ENCODE assay signal across 13 mouse cellular contexts in genomic region chr4:43497405-43497804, GRCm38 (mm10). TPM values are rescaled to one million over a fixed set of nuclear protein-coding genes. Genes with fewer than 3 reads are reported as not detected.
DNase-seq lines count a peak whose midpoint lies in the region; ATAC-seq and TF ChIP-seq lines count a peak whose summit lies in the region.
"Had no signal": no experiment of that assay in that cellular context is flagged by ENCODE, and none has a peak within 500 bp of the region (broad histone marks: within the 10 kb centered on the region; RNA-seq: fewer than 3 reads in every experiment).

No protein-coding gene starts in this region.

- H3K4me2 ChIP-seq in forebrain, embryonic 13.5 days, result peak overlapping the region; percentile 75
- no peak overlapping the region for H3K4me2 ChIP-seq in forebrain, postnatal 0 days (ENCODE audit: low read depth)
- peak overlapping the region; percentile 73 for H3K4me2 ChIP-seq in lung, embryonic 14.5 days
- H3K4me2 ChIP-seq in intestine, embryonic 16.5 days (ENCODE audit: low read depth, low read length), result peak overlapping the region; percentile 84
- H3K4me2 ChIP-seq in liver, embryonic 13.5 days, result peak overlapping the region; percentile 78

- no peak for TF ChIP-seq CTCF in forebrain, postnatal 0 days (IDR thresholded peaks at IDR 0.05; ENCODE audit: low read depth)
- no peak for TF ChIP-seq CTCF in lung, embryonic 14.5 days (IDR thresholded peaks at IDR 0.05; ENCODE audit: low read depth)
- no peak for TF ChIP-seq CTCF in gastrocnemius, adult 2 months (IDR thresholded peaks at IDR 0.05)

- peaks cover 19% of the 10 kb centered on the region; the same call in 1 of the 2 replicates for H3K36me3 ChIP-seq in forebrain, embryonic 13.5 days (ENCODE audit: poor library complexity, severe bottlenecking)
- peaks cover 7% of the 10 kb centered on the region; the same call in 1 of the 2 replicates for H3K36me3 ChIP-seq in forebrain, postnatal 0 days (ENCODE audit: insufficient read depth)
- H3K36me3 ChIP-seq in lung, embryonic 14.5 days (ENCODE audit: insufficient read depth), result peaks cover 18% of the 10 kb centered on the region
- peaks cover 4% of the 10 kb centered on the region; the same call in 1 of the 2 replicates for H3K36me3 ChIP-seq in intestine, embryonic 16.5 days (ENCODE audit: control insufficient read depth, insufficient read depth, low read length)
- H3K36me3 ChIP-seq in liver, embryonic 13.5 days, result peaks cover 30% of the 10 kb centered on the region

- 98% methylated on average over 8 of the region's 8 CpGs for WGBS in forebrain, embryonic 13.5 days
- 92% methylated on average over 8 of the region's 8 CpGs for WGBS in forebrain, postnatal 0 days
- 90% methylated on average over 8 of the region's 8 CpGs for WGBS in lung, embryonic 14.5 days
- 90% methylated on average over 8 of the region's 8 CpGs for WGBS in intestine, embryonic 16.5 days
- 89% methylated on average over 8 of the region's 8 CpGs for WGBS in liver, embryonic 13.5 days (ENCODE audit: insufficient replicate concordance)

- H3K9me3 ChIP-seq in forebrain, embryonic 13.5 days (replicated peaks), result no peaks in the 10 kb centered on the region
- H3K9me3 ChIP-seq in forebrain, postnatal 0 days (ENCODE audit: low read length), result no peaks in the 10 kb centered on the region
- H3K9me3 ChIP-seq in lung, embryonic 14.5 days (ENCODE audit: low read depth, low read length), result no peaks in the 10 kb centered on the region
- H3K9me3 ChIP-seq in intestine, embryonic 16.5 days (ENCODE audit: control insufficient read depth, low read length), result no peaks in the 10 kb centered on the region
- no peaks in the 10 kb centered on the region for H3K9me3 ChIP-seq in liver, embryonic 13.5 days (replicated peaks)

- H3K4me3 ChIP-seq in forebrain, embryonic 13.5 days, result no peak overlapping the region
- H3K4me3 ChIP-seq in forebrain, postnatal 0 days (ENCODE audit: low read depth, low read length), result no peak overlapping the region
- H3K4me3 ChIP-seq in lung, embryonic 14.5 days (ENCODE audit: low read depth, low read length), result 0 out of 2 replicates have a peak overlapping the region, but pooled peaks have one; percentile 70
- 0 out of 2 replicates have a peak overlapping the region, but pooled peaks have one; percentile 73 for H3K4me3 ChIP-seq in intestine, embryonic 16.5 days (ENCODE audit: low read length)
- peak overlapping the region; percentile 80 for H3K4me3 ChIP-seq in liver, embryonic 13.5 days (replicated peaks)
- no peak overlapping the region for H3K4me3 ChIP-seq in gastrocnemius, adult 2 months

- H3K27ac ChIP-seq in forebrain, embryonic 13.5 days, result no peak overlapping the region
- no peak overlapping the region for H3K27ac ChIP-seq in forebrain, postnatal 0 days (ENCODE audit: low read depth, low read length)
- no peak overlapping the region for H3K27ac ChIP-seq in lung, embryonic 14.5 days (ENCODE audit: low read depth)
- H3K27ac ChIP-seq in intestine, embryonic 16.5 days (ENCODE audit: low read length), result 0 out of 2 replicates have a peak overlapping the region, but pooled peaks have one; percentile 31
- H3K27ac ChIP-seq in liver, embryonic 13.5 days, result no peak overlapping the region
- H3K27ac ChIP-seq in gastrocnemius, adult 2 months, result no peak overlapping the region

- ATAC-seq in forebrain, embryonic 13.5 days, result no peak
- no peak for ATAC-seq in forebrain, postnatal 0 days
- no peak for ATAC-seq in lung, embryonic 14.5 days (ENCODE audit: insufficient read depth)
- ATAC-seq in intestine, embryonic 16.5 days, result no peak
- ATAC-seq in liver, embryonic 13.5 days (ENCODE audit: low read depth), result no peak
- no peak for ATAC-seq in frontal cortex, adult (ENCODE audit: low TSS enrichment)

- H3K9ac ChIP-seq in forebrain, embryonic 13.5 days, result no peak overlapping the region
- H3K9ac ChIP-seq in forebrain, postnatal 0 days, result no peak overlapping the region
- no peak overlapping the region for H3K9ac ChIP-seq in lung, embryonic 14.5 days
- peak overlapping the region; percentile 83; the same call in 1 of the 2 replicates for H3K9ac ChIP-seq in intestine, embryonic 16.5 days (ENCODE audit: low read depth, low read length)
- peak overlapping the region; percentile 89 for H3K9ac ChIP-seq in liver, embryonic 13.5 days

- H3K4me1 ChIP-seq in forebrain, embryonic 13.5 days, result peaks cover 43% of the 10 kb centered on the region
- H3K4me1 ChIP-seq in forebrain, postnatal 0 days (ENCODE audit: insufficient read depth), result no peaks in the 10 kb centered on the region
- peaks cover 15% of the 10 kb centered on the region for H3K4me1 ChIP-seq in lung, embryonic 14.5 days (ENCODE audit: insufficient read depth)
- H3K4me1 ChIP-seq in intestine, embryonic 16.5 days (ENCODE audit: control insufficient read depth, insufficient read depth, low read length), result peaks cover 26% of the 10 kb centered on the region
- H3K4me1 ChIP-seq in liver, embryonic 13.5 days (replicated peaks), result peaks cover 58% of the 10 kb centered on the region

- no peaks in the 10 kb centered on the region for H3K27me3 ChIP-seq in forebrain, embryonic 13.5 days
- H3K27me3 ChIP-seq in forebrain, postnatal 0 days (ENCODE audit: insufficient read depth, low read length), result no peaks in the 10 kb centered on the region
- no peaks in the 10 kb centered on the region for H3K27me3 ChIP-seq in lung, embryonic 14.5 days (ENCODE audit: insufficient read depth, low read length)
- no peaks in the 10 kb centered on the region for H3K27me3 ChIP-seq in intestine, embryonic 16.5 days (replicated peaks; ENCODE audit: control insufficient read depth, insufficient read depth, low read length)
- no peaks in the 10 kb centered on the region; the same call in 1 of the 2 replicates for H3K27me3 ChIP-seq in liver, embryonic 13.5 days

- intact Hi-C loops in gastrocnemius, adult 2 months (cut with DNase I), result loop anchor here (10.0 kb wide), 1 partner anchor 453 kb away; the partner anchor contains the start of gene Fam214b

- DNase-seq in forebrain, postnatal 0 days, result no peak
- no peak for DNase-seq in lung, embryonic 14.5 days
- no peak for DNase-seq in lung, adult 18-20 months
- no peak for DNase-seq in liver, embryonic 13.5 days
- no peak for DNase-seq in gastrocnemius, adult 2 months
- DNase-seq: adrenal gland, adult 2 months; left cerebral cortex, postnatal 4 days; right cerebral cortex, adult 18-20 months had no signal

RNA-seq across cellular contexts. Expression of gene Arhgef39, which starts 2.1 kb away (rescaled TPM):
- polyA plus RNA-seq in forebrain, embryonic 13.5 days (2015; fragmentation: Nextera tagmentation; extraction: Ambion mirVana), result 38.2 and 40.3 TPM in 2 replicates
- 2.9 and 4.5 TPM in 2 replicates for total RNA-seq in forebrain, postnatal 0 days (2014; rRNA removed)
- polyA plus RNA-seq in forebrain, postnatal 0 days (2015; fragmentation: Nextera tagmentation; extraction: Ambion mirVana), result 3.6 and 3.9 TPM in 2 replicates
- 42.5 and 51.8 TPM in 2 replicates for polyA plus RNA-seq in lung, embryonic 14.5 days (2014; fragmentation: Nextera tagmentation; extraction: Ambion mirVana)
- polyA plus RNA-seq in intestine, embryonic 16.5 days (2015; fragmentation: Nextera tagmentation; extraction: Ambion mirVana), result 40.9 and 49.7 TPM in 2 replicates
- 29.4 and 35.8 TPM in 2 replicates for polyA plus RNA-seq in liver, embryonic 13.5 days (2015; fragmentation: Nextera tagmentation; extraction: Ambion mirVana)
- total RNA-seq in gastrocnemius, adult 2 months (2021), result not detected

RNA-seq across cellular contexts. Expression of gene Ccdc107, which starts 4.7 kb away (rescaled TPM):
- polyA plus RNA-seq in forebrain, embryonic 13.5 days (2015; fragmentation: Nextera tagmentation; extraction: Ambion mirVana), result 51.1 and 52.0 TPM in 2 replicates
- total RNA-seq in forebrain, postnatal 0 days (2014; rRNA removed), result 57.3 and 86.2 TPM in 2 replicates
- polyA plus RNA-seq in forebrain, postnatal 0 days (2015; fragmentation: Nextera tagmentation; extraction: Ambion mirVana), result 92.2 and 103 TPM in 2 replicates
- 61.4 and 70.8 TPM in 2 replicates for polyA plus RNA-seq in lung, embryonic 14.5 days (2014; fragmentation: Nextera tagmentation; extraction: Ambion mirVana)
- polyA plus RNA-seq in intestine, embryonic 16.5 days (2015; fragmentation: Nextera tagmentation; extraction: Ambion mirVana), result 96.7 and 102 TPM in 2 replicates
- polyA plus RNA-seq in liver, embryonic 13.5 days (2015; fragmentation: Nextera tagmentation; extraction: Ambion mirVana), result 34.2 and 34.3 TPM in 2 replicates
- 10 to 100 TPM; 26.3 to 27.8 TPM for total RNA-seq in gastrocnemius, adult 2 months (2021)

RNA-seq across cellular contexts. Expression of gene Car9, which starts 9.4 kb away (rescaled TPM):
- 0.40 and 0.80 TPM in 2 replicates for polyA plus RNA-seq in forebrain, embryonic 13.5 days (2015; fragmentation: Nextera tagmentation; extraction: Ambion mirVana)
- 0.14 and 0.31 TPM in 2 replicates for total RNA-seq in forebrain, postnatal 0 days (2014; rRNA removed)
- polyA plus RNA-seq in forebrain, postnatal 0 days (2015; fragmentation: Nextera tagmentation; extraction: Ambion mirVana), result 0.65 and 0.70 TPM in 2 replicates
- 3.7 and 4.5 TPM in 2 replicates for polyA plus RNA-seq in lung, embryonic 14.5 days (2014; fragmentation: Nextera tagmentation; extraction: Ambion mirVana)
- polyA plus RNA-seq in intestine, embryonic 16.5 days (2015; fragmentation: Nextera tagmentation; extraction: Ambion mirVana), result 25.0 and 25.2 TPM in 2 replicates
- 0.85 and 1.0 TPM in 2 replicates for polyA plus RNA-seq in liver, embryonic 13.5 days (2015; fragmentation: Nextera tagmentation; extraction: Ambion mirVana)
- total RNA-seq in gastrocnemius, adult 2 months (2021), result 1 to 10 TPM; 3.7 to 4.8 TPM

RNA-seq across cellular contexts. Expression of gene Sit1, which starts 13.9 kb away (rescaled TPM):
- not detected in 2 replicates for polyA plus RNA-seq in forebrain, embryonic 13.5 days (2015; fragmentation: Nextera tagmentation; extraction: Ambion mirVana)
- not detected in 2 replicates for total RNA-seq in forebrain, postnatal 0 days (2014; rRNA removed)
- not detected in 2 replicates for polyA plus RNA-seq in forebrain, postnatal 0 days (2015; fragmentation: Nextera tagmentation; extraction: Ambion mirVana)
- polyA plus RNA-seq in lung, embryonic 14.5 days (2014; fragmentation: Nextera tagmentation; extraction: Ambion mirVana), result not detected in 2 replicates
- not detected in 2 replicates for polyA plus RNA-seq in intestine, embryonic 16.5 days (2015; fragmentation: Nextera tagmentation; extraction: Ambion mirVana)
- not detected in 2 replicates for polyA plus RNA-seq in liver, embryonic 13.5 days (2015; fragmentation: Nextera tagmentation; extraction: Ambion mirVana)
- total RNA-seq in gastrocnemius, adult 2 months (2021), result not detected
- total RNA-seq: adrenal gland, adult 2 months; granulocyte monocyte progenitor cell, adult 5-6 weeks; left cerebral cortex, postnatal 4 days had no signal
- polyA plus RNA-seq: embryonic facial prominence, embryonic 11.5 days had no signal

RNA-seq across cellular contexts. Expression of gene Tpm2, which starts 26.2 kb away (rescaled TPM):
- 11.4 and 12.2 TPM in 2 replicates for polyA plus RNA-seq in forebrain, embryonic 13.5 days (2015; fragmentation: Nextera tagmentation; extraction: Ambion mirVana)
- 4.1 and 11.7 TPM in 2 replicates for total RNA-seq in forebrain, postnatal 0 days (2014; rRNA removed)
- polyA plus RNA-seq in forebrain, postnatal 0 days (2015; fragmentation: Nextera tagmentation; extraction: Ambion mirVana), result 5.1 and 8.1 TPM in 2 replicates
- polyA plus RNA-seq in lung, embryonic 14.5 days (2014; fragmentation: Nextera tagmentation; extraction: Ambion mirVana), result 185 and 194 TPM in 2 replicates
- 574 and 599 TPM in 2 replicates for polyA plus RNA-seq in intestine, embryonic 16.5 days (2015; fragmentation: Nextera tagmentation; extraction: Ambion mirVana)
- 28.8 and 31.9 TPM in 2 replicates for polyA plus RNA-seq in liver, embryonic 13.5 days (2015; fragmentation: Nextera tagmentation; extraction: Ambion mirVana)
- over 10,000 TPM in 1 of 2 experiments, 1,000 to 10,000 TPM in 1; 4,293 to 10,756 TPM for total RNA-seq in gastrocnemius, adult 2 months (2021)

Comparison
In these comparisons a context has a peak if more than half of its experiments do, and no peak if none do; other contexts are left out.
1. H3K4me3 ChIP-seq: peak in lung, embryonic 14.5 days (single experiment), intestine, embryonic 16.5 days (single experiment) and liver, embryonic 13.5 days (single experiment); none in forebrain, embryonic 13.5 days (single experiment), forebrain, postnatal 0 days (single experiment) and gastrocnemius, adult 2 months (single experiment).
2. H3K9ac ChIP-seq: peak in intestine, embryonic 16.5 days (single experiment) and liver, embryonic 13.5 days (single experiment); none in forebrain, embryonic 13.5 days (single experiment), forebrain, postnatal 0 days (single experiment) and lung, embryonic 14.5 days (single experiment).